Mouse (Mus musculus): ENCODE data around the gene Purb.
"Not testable (repeated sequence)": the region's sequence is repeated elsewhere in the genome, so short reads cannot be mapped to it uniquely, and the experiment has no call there.

The Purb gene

GRCm38 (mm10) chr11:6443727-6444076 lies 32.0 kb downstream of the Purb start:
- no peak for DNase-seq

- no peak for DNase-seq
Observed at GRCm38 (mm10) chr11:6443102-6443501, 32.6 kb downstream of the Purb start.

- DNase-seq = no peak
Observed at GRCm38 (mm10) chr11:6442566-6442965, 33.2 kb downstream of the Purb start.

GRCm38 (mm10) chr11:6440171-6440570 lies 35.5 kb downstream of the Purb start:
- DNase-seq = no peak

- no peak for DNase-seq
Observed at GRCm38 (mm10) chr11:6437667-6438066, 38.0 kb downstream of the Purb start.

GRCm38 (mm10) chr11:6436442-6436841 lies 39.3 kb downstream of the Purb start:
- DNase-seq = no peak

GRCm38 (mm10) chr11:6430186-6430585 lies 45.5 kb downstream of the Purb start:
- no peak for DNase-seq

GRCm38 (mm10) chr11:6420722-6421350 lies 54.9 kb downstream of the Purb start:
- DNase-seq = no peak

GRCm38 (mm10) chr11:6420283-6420703 lies 55.4 kb downstream of the Purb start:
- no peak for DNase-seq

- DNase-seq = not testable (repeated sequence)
Observed at GRCm38 (mm10) chr11:6419156-6419555, 56.6 kb downstream of the Purb start.

GRCm38 (mm10) chr11:6418751-6419150 lies 57.0 kb downstream of the Purb start:
- DNase-seq = no peak
